Mouse (Mus musculus) kidney, adult 8-10 months (tissue): Measurements from ENCODE around the gene Synrg.
A peak's percentile ranks its signal among the peaks of the same experiment; 100 is the strongest.

Experiments used
- DNase-seq, 2 experiments: peaks; one replicate each; pipeline ENCODE4 v3.0.0; 2022

The Synrg gene

GRCm38 (mm10) chr11:84078601-84079000 is 114.4 kb downstream of the Synrg start:
- DNase-seq: no peak

GRCm38 (mm10) chr11:84079361-84079760 is 115.1 kb downstream of the Synrg start:
- peak in 1 of 2 experiments; percentile 40 for DNase-seq

GRCm38 (mm10) chr11:84079887-84080286 is 115.7 kb downstream of the Synrg start:
- no peak for DNase-seq

- DNase-seq: no peak
These were observed 116.1 kb downstream of the Synrg start for GRCm38 (mm10) chr11:84080327-84080726.

GRCm38 (mm10) chr11:84081901-84082300 is 117.7 kb downstream of the Synrg start:
- DNase-seq: no peak

- DNase-seq: no peak
These were observed 126.3 kb downstream of the Synrg start for GRCm38 (mm10) chr11:84090572-84090971.
